Mouse (Mus musculus) CH12.LX (cell line): ENCODE measurements at regions not wholly inside any gene's neighbourhood (a gene's known extent, or its start where the extent isn't known, plus 50 kb on each side); places are given as distances from the start of the nearest gene placed in this dataset.

Experiments used
- DNase-seq: peaks from one replicate; pipeline ENCODE4 v3.0.0-alpha.2; 2013; ENCODE audit errors: extremely low read depth
- H3K27ac ChIP-seq: 2 replicates; pipeline ENCODE4 v1.5.1; 2012; ENCODE audit warnings: low read depth, mild to moderate bottlenecking, control low read depth, moderate library complexity; ENCODE audit not compliant: insufficient read depth
- H3K27me3 ChIP-seq: replicated peaks from 2 replicates; pipeline ENCODE3; 2012; ENCODE audit warnings: inconsistent platforms
- H3K36me3 ChIP-seq, 2 experiments: replicated peaks in 1 of 2; 2 replicates each; pipeline versions ENCODE3 to v1.6.1; 2012; ENCODE audit warnings: inconsistent platforms in 1 of 2, low read length in 1 of 2, mild to moderate bottlenecking in 1 of 2, mixed read lengths in 1 of 2, moderate library complexity in 1 of 2; ENCODE audit not compliant: control insufficient read depth in 1 of 2, insufficient read depth in 1 of 2
- H3K4me1 ChIP-seq, 2 experiments: 2 replicates each; pipeline ENCODE4 v1.6.1; 2012; ENCODE audit warnings: inconsistent platforms in 1 of 2, moderate library complexity in 1 of 2; ENCODE audit not compliant: insufficient read depth in 2 of 2, control insufficient read depth in 1 of 2
- H3K4me2 ChIP-seq: 2 replicates; pipeline ENCODE4 v1.6.1; 2012; ENCODE audit warnings: low read depth, mild to moderate bottlenecking, control low read depth; ENCODE audit not compliant: poor library complexity, insufficient read depth, severe bottlenecking
- H3K4me3 ChIP-seq, 3 experiments: fragments of 150-350 bp in 1 of 3; sonication (generic) in 1 of 3; replicated peaks in 1 of 3; 2 replicates each; pipeline versions ENCODE3 to v1.5.1; 2011 to 2012; ENCODE audit warnings: low read depth in 2 of 3, low read length in 2 of 3, mild to moderate bottlenecking in 2 of 3, moderate library complexity in 2 of 3, control low read depth in 1 of 3, improper control_type of control experiment in 1 of 3, inconsistent platforms in 1 of 3, mixed read lengths in 1 of 3; ENCODE audit not compliant: poor library complexity in 1 of 3
- H3K79me2 ChIP-seq: replicated peaks from 2 replicates; pipeline ENCODE4 v1.6.1; 2012; ENCODE audit warnings: mild to moderate bottlenecking, moderate library complexity; ENCODE audit not compliant: control insufficient read depth, poor library complexity, insufficient read depth, severe bottlenecking; ENCODE audit errors: extremely low read depth
- H3K9ac ChIP-seq: 2 replicates; pipeline ENCODE4 v1.6.1; 2012; ENCODE audit warnings: low read depth, mild to moderate bottlenecking, control low read depth, moderate library complexity; ENCODE audit not compliant: insufficient read depth
- H3K9me3 ChIP-seq: replicated peaks from 2 replicates; pipeline ENCODE3; 2012; ENCODE audit warnings: low read length, inconsistent platforms, mixed read lengths
- BHLHE40 ChIP-seq: IDR thresholded peaks from 2 replicates; pipeline ENCODE4 v1.6.1; 2011; ENCODE audit warnings: mild to moderate bottlenecking, low read depth, low read length, improper control_type of control experiment
- CHD1 ChIP-seq: IDR thresholded peaks from 2 replicates; pipeline ENCODE4 v1.6.1; 2012; ENCODE audit warnings: low read depth, low read length, improper control_type of control experiment, inconsistent platforms
- CHD2 ChIP-seq: IDR thresholded peaks from 2 replicates; pipeline ENCODE4 v1.6.1; 2011; ENCODE audit warnings: low read length, improper control_type of control experiment
- CTCF ChIP-seq, 2 experiments: IDR thresholded peaks in 1 of 2; conservative IDR thresholded peaks in 1 of 2; 2 replicates each; pipeline ENCODE4 v1.5.1; 2011 to 2012; ENCODE audit warnings: low read depth in 2 of 2, low read length in 2 of 2, improper control_type of control experiment in 1 of 2, inconsistent platforms in 1 of 2, mild to moderate bottlenecking in 1 of 2, moderate library complexity in 1 of 2
- E2F4 ChIP-seq: IDR thresholded peaks from 2 replicates; pipeline ENCODE4 v1.6.1; 2011; ENCODE audit warnings: low read depth, low read length, improper control_type of control experiment; ENCODE audit not compliant: insufficient replicate concordance
- ELF1 ChIP-seq: IDR thresholded peaks from 2 replicates; pipeline ENCODE4 v1.6.1; 2014; ENCODE audit warnings: low read depth, mild to moderate bottlenecking, inconsistent platforms, low read length, improper control_type of control experiment
- EP300 ChIP-seq: IDR thresholded peaks from 2 replicates; pipeline ENCODE4 v1.6.1; 2011; ENCODE audit warnings: low read length, improper control_type of control experiment
- HCFC1 ChIP-seq: IDR thresholded peaks from 2 replicates; pipeline ENCODE4 v1.6.1; 2012; ENCODE audit warnings: low read depth, mild to moderate bottlenecking, inconsistent platforms, low read length, improper control_type of control experiment
- IRF4 ChIP-seq: IDR thresholded peaks from 2 replicates; pipeline ENCODE4 v1.6.1; 2014; ENCODE audit warnings: low read depth, mild to moderate bottlenecking, inconsistent platforms, low read length, improper control_type of control experiment
- JUN ChIP-seq: IDR thresholded peaks from 2 replicates; pipeline ENCODE4 v1.6.1; 2011; ENCODE audit warnings: low read depth, mild to moderate bottlenecking, low read length, improper control_type of control experiment, moderate library complexity; ENCODE audit not compliant: insufficient read depth
- JUND ChIP-seq: conservative IDR thresholded peaks from 2 replicates; pipeline ENCODE4 v1.6.1; 2011; ENCODE audit warnings: low read depth, low read length, improper control_type of control experiment
- KAT2A ChIP-seq: IDR thresholded peaks from 2 replicates; pipeline ENCODE4 v1.6.1; 2012; ENCODE audit warnings: low read length, improper control_type of control experiment, inconsistent platforms; ENCODE audit not compliant: insufficient replicate concordance
- MAFK ChIP-seq: IDR thresholded peaks from 2 replicates; pipeline ENCODE4 v1.6.1; 2011; ENCODE audit warnings: low read length, improper control_type of control experiment; ENCODE audit not compliant: insufficient replicate concordance
- MAX ChIP-seq: IDR thresholded peaks from 2 replicates; pipeline ENCODE4 v1.6.1; 2011; ENCODE audit warnings: low read length, improper control_type of control experiment
- MEF2A ChIP-seq: IDR thresholded peaks from 2 replicates; pipeline ENCODE4 v1.6.1; 2014; ENCODE audit warnings: low read depth, mild to moderate bottlenecking, inconsistent platforms, low read length, improper control_type of control experiment, borderline replicate concordance
- MYC ChIP-seq: IDR thresholded peaks from 2 replicates; pipeline ENCODE4 v1.6.1; 2011; ENCODE audit warnings: low read depth, mild to moderate bottlenecking, improper control_type of control experiment, low read length
- NELFE ChIP-seq: IDR thresholded peaks from 2 replicates; pipeline ENCODE4 v1.6.1; 2011; ENCODE audit warnings: low read depth, low read length, improper control_type of control experiment
- NRF1 ChIP-seq: IDR thresholded peaks from 2 replicates; pipeline ENCODE4 v1.6.1; 2014; ENCODE audit warnings: low read depth, mild to moderate bottlenecking, inconsistent platforms, low read length, improper control_type of control experiment, moderate library complexity
- PAX5 ChIP-seq: IDR thresholded peaks from 2 replicates; pipeline ENCODE4 v1.6.1; 2012; ENCODE audit warnings: low read length, inconsistent platforms, mixed read lengths
- POLR2A ChIP-seq: IDR thresholded peaks from 2 replicates; pipeline ENCODE4 v1.6.1; 2011; ENCODE audit warnings: low read depth, mild to moderate bottlenecking, improper control_type of control experiment, low read length
- POLR2AphosphoS2 ChIP-seq: IDR thresholded peaks from 2 replicates; pipeline ENCODE4 v1.6.1; 2011; ENCODE audit warnings: low read depth, low read length, improper control_type of control experiment
- RAD21 ChIP-seq: IDR thresholded peaks from 2 replicates; pipeline ENCODE4 v1.6.1; 2011; ENCODE audit warnings: low read depth, mild to moderate bottlenecking, low read length, improper control_type of control experiment, moderate library complexity
- RCOR1 ChIP-seq: conservative IDR thresholded peaks from 2 replicates; pipeline ENCODE4 v1.6.1; 2012; ENCODE audit warnings: low read depth, mild to moderate bottlenecking, inconsistent platforms, low read length, improper control_type of control experiment
- SIN3A ChIP-seq: IDR thresholded peaks from 2 replicates; pipeline ENCODE4 v1.6.1; 2012; ENCODE audit warnings: low read length, improper control_type of control experiment, inconsistent platforms
- SMC3 ChIP-seq: IDR thresholded peaks from 2 replicates; pipeline ENCODE4 v1.6.1; 2011; ENCODE audit warnings: low read depth, low read length, improper control_type of control experiment
- TBP ChIP-seq: conservative IDR thresholded peaks from 2 replicates; pipeline ENCODE4 v1.6.1; 2011; ENCODE audit warnings: low read depth, low read length, improper control_type of control experiment
- TCF12 ChIP-seq: IDR thresholded peaks from 2 replicates; pipeline ENCODE4 v1.6.1; 2014; ENCODE audit warnings: low read depth, mild to moderate bottlenecking, inconsistent platforms, low read length, improper control_type of control experiment
- USF1 ChIP-seq: IDR thresholded peaks from 2 replicates; pipeline ENCODE4 v1.6.1; 2014; ENCODE audit warnings: low read depth, mild to moderate bottlenecking, inconsistent platforms, low read length, improper control_type of control experiment
- USF2 ChIP-seq: conservative IDR thresholded peaks from 2 replicates; pipeline ENCODE4 v1.6.1; 2011; ENCODE audit warnings: low read depth, low read length, improper control_type of control experiment
- ZC3H11A ChIP-seq: IDR thresholded peaks from 2 replicates; pipeline ENCODE4 v1.6.1; 2012; ENCODE audit warnings: low read depth, mild to moderate bottlenecking, inconsistent platforms, low read length, improper control_type of control experiment
- ZKSCAN1 ChIP-seq: IDR thresholded peaks from 2 replicates; pipeline ENCODE4 v1.6.1; 2012; ENCODE audit warnings: low read depth, inconsistent platforms, low read length, improper control_type of control experiment, borderline replicate concordance
- ZMIZ1 ChIP-seq: IDR thresholded peaks from 2 replicates; pipeline ENCODE4 v1.6.1; 2012; ENCODE audit warnings: low read depth, mild to moderate bottlenecking, inconsistent platforms, low read length, improper control_type of control experiment
- ZNF384 ChIP-seq: IDR thresholded peaks from 2 replicates; pipeline ENCODE4 v1.6.1; 2012; ENCODE audit warnings: low read depth, low read length, improper control_type of control experiment, inconsistent platforms
- dilution Hi-C: fragments of 300-500 bp; cut with MboI; formaldehyde crosslinking; loops from 2 replicates; pipeline ENCODE4 v1.14.3; 2020; ENCODE audit warnings: low sequenced_read_pairs; ENCODE audit not compliant: extremely low pct_unique_long_range_greater_than_20kb, extremely low pct_ligation_motif_present
- in situ Hi-C: fragments of 300-500 bp; cut with MboI; formaldehyde crosslinking; loops from 3 replicates; pipeline ENCODE4 v1.14.3; 2019; ENCODE audit warnings: low sequenced_read_pairs, low pct_ligation_motif_present, low pct_unique_long_range_greater_than_20kb, mixed read lengths

GRCm38 (mm10) chr16:65629186-65629585 lies 66.7 kb upstream of the Chmp2b start:
- dilution Hi-C loops = no loop called here
- peaks cover 3 to 11% of the 10 kb centered on the region in 2 experiments; a peak in 3 of 4 replicates for H3K4me1 ChIP-seq
- no peak overlapping the region for H3K27ac ChIP-seq
- H3K9ac ChIP-seq = peak overlapping the region; percentile 69
- no peaks in the 10 kb centered on the region for H3K36me3 ChIP-seq
- H3K9me3 ChIP-seq = no peaks in the 10 kb centered on the region
- H3K4me2 ChIP-seq = peak overlapping the region; percentile 94
- peaks cover 2% of the 10 kb centered on the region for H3K27me3 ChIP-seq
- H3K4me3 ChIP-seq = peak overlapping the region in 1 of 3 experiments; percentile 24
- H3K79me2 ChIP-seq = no peaks in the 10 kb centered on the region
- in situ Hi-C loops = no loop called here
- TF ChIP-seq MAX (no peak), PAX5 (no peak), TBP (no peak), NELFE (no peak; the same call in 1 of the 2 replicates), IRF4 (peak; percentile 13; the same call in 1 of the 2 replicates), ELF1 (no peak), SIN3A (no peak), BHLHE40 (no peak), JUN (no peak), NRF1 (no peak), ZMIZ1 (no peak), HCFC1 (no peak), E2F4 (no peak), TCF12 (no peak), MAFK (no peak), CTCF (conservative IDR thresholded peaks at IDR 0.05 in 1 of 2, IDR thresholded peaks at IDR 0.05 in 1 of 2; ENCODE audit: low read depth in 2 of 2, low read length in 2 of 2) (peak; percentile 62 to 84), CHD2 (no peak), ZKSCAN1 (no peak), ZC3H11A (no peak), JUND (0 out of 2 replicates have a peak, but pooled peaks have one; percentile 32), MYC (no peak), MEF2A (no peak), RAD21 (peak; percentile 84), POLR2AphosphoS2 (no peak), USF1 (no peak), SMC3 (peak; percentile 64), USF2 (no peak), RCOR1 (no peak), KAT2A (no peak), EP300 (no peak), POLR2A (no peak), CHD1 (no peak), ZNF384 (peak; percentile 61; the same call in 1 of the 2 replicates)
- DNase-seq = peak; percentile 92
